Mouse (Mus musculus) bone marrow, adult 2 months (tissue): ENCODE data around the gene Gpc3.

Source experiments
- CTCF ChIP-seq: fragments of 200-500 bp; IDR thresholded peaks from 2 replicates; pipeline ENCODE4 v1.5.1; 2011; ENCODE audit warnings: low read length, control low read depth; ENCODE audit not compliant: control insufficient read depth, insufficient read depth
- POLR2A ChIP-seq: fragments of 200-500 bp; IDR thresholded peaks from 2 replicates; pipeline ENCODE4 v1.6.1; 2011; ENCODE audit warnings: low read depth, mild to moderate bottlenecking, control low read depth, low read length, borderline replicate concordance; ENCODE audit not compliant: control insufficient read depth

GRCm38 (mm10) chrX:52419850-52420249 is 193.9 kb downstream of the Gpc3 start:
- no peak for TF ChIP-seq CTCF
- no peak for TF ChIP-seq POLR2A
